Mouse (Mus musculus): ENCODE measurements around the gene Pipox.

DNA sequence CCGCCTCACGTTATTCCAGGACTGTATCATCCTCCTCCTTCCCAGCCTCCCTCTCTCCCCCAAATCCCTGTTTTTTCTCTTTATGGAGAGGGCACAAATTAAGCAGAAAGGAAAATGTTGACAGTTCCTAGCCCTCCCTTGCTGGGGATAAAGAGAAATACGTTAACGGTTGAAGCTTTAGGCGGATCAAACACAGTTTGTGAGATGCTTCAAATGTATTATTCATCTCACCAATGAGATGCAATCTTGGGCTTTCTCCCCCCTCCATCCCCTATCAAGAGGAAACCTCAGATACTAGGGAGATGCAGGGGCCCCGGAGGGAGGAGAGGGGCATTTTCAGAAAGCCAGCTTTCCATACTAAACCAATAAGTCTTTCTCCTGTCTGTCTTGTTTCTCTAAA, 15.9 kb upstream of the Pipox start:
- TF ChIP-seq POLR2A (IDR thresholded peaks at IDR 0.05; ENCODE audit: low read depth, low read length) = no peak
- TF ChIP-seq CTCF (conservative IDR thresholded peaks at IDR 0.05; ENCODE audit: insufficient read depth, insufficient read length, low read depth, low read length) = no peak

All from kidney, adult 2 months (tissue).